Mouse (Mus musculus) olfactory bulb, adult 2 months (tissue): Measurements from ENCODE around the gene Ptpdc1. TPM values are rescaled to one million over a fixed set of nuclear protein-coding genes. Genes with fewer than 3 reads are reported as not detected.

Experiments
- H3K27ac ChIP-seq: fragments of 200-500 bp; 2 replicates; pipeline ENCODE4 v1.5.1; 2012; ENCODE audit warnings: low read depth, low read length; ENCODE audit not compliant: insufficient read depth
- H3K4me1 ChIP-seq: fragments of 200-500 bp; 2 replicates; pipeline ENCODE4 v1.6.1; 2012; ENCODE audit warnings: low read length; ENCODE audit not compliant: control insufficient read depth, insufficient read depth
- H3K4me3 ChIP-seq: fragments of 200-500 bp; 2 replicates; pipeline ENCODE4 v1.5.1; 2012; ENCODE audit warnings: mild to moderate bottlenecking, low read depth, low read length, moderate library complexity; ENCODE audit not compliant: insufficient read depth
- CTCF ChIP-seq: fragments of 200-500 bp; IDR thresholded peaks from 2 replicates; pipeline ENCODE4 v1.5.1; 2012; ENCODE audit warnings: low read depth, mild to moderate bottlenecking, low read length, moderate library complexity; ENCODE audit not compliant: insufficient read depth
- POLR2A ChIP-seq: fragments of 200-500 bp; IDR thresholded peaks from 2 replicates; pipeline ENCODE4 v1.6.1; 2012; ENCODE audit warnings: mild to moderate bottlenecking, low read depth, low read length, moderate library complexity; ENCODE audit not compliant: insufficient read depth
- WGBS: fragments of 180-500 bp; shearing (Covaris S2); methylation state at CpG from one replicate; pipeline ENCODE4 v1.1.7; 2018; 5-methylcytosine and 5-hydroxymethylcytosine counted together
- polyA plus RNA-seq: library from polyadenylated mRNA; stranded (reverse); fragments of >200 nt; gene quantifications from 2 replicates; pipeline ENCODE4 v1.2.4, GENCODE M21; 2012; ENCODE audit warnings: low replicate concordance; ENCODE audit not compliant: missing spikeins, insufficient read depth, insufficient read length

Gene Ptpdc1
- not detected in 2 replicates for polyA plus RNA-seq

DNA sequence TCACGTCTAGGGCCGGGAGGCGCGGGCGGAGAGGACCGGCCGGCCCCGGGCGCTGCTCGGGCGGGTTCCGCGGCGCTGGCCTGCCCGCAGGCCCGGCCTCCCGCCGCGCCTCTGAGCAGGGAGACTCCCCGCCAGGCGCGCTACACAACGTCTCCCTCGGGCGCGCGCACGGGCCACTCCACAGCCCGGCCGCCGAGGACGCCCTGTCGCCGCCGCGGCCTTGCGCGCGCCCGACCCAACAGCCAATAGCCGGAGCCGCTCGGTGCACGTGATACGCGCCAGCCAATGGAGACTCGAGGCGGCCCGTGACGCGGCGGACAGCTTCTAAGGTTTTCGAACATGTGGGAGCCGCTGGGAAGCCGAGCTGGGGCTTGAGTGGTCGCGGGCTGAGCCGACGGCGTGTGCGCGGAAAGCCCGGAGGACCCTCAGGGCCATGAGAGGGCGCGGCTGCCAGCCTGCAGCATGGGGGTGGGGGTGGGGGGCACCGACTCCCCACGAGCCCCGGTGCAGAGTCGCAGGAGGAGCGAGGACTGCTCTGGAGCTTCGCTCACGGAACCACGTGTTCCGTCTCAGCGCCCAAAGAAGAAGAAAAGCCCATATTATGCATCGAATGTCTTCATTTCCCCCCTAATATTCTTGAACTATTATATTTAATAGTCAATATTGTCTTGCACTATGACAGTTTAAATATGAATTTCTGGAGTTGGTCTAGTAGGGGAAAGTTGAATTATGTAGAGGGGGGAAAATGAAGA lies at the start of gene Ptpdc1:
TSS of gene Ptpdc1 (minus strand) at position 232 of the 752 bp plus-strand sequence.
- under 1% methylated on average over 76 of the region's 76 CpGs for WGBS
- H3K27ac ChIP-seq, result peak within 1 kb of the TSS; percentile 92
- peak within 1 kb of the TSS; percentile 79 for H3K4me3 ChIP-seq
- H3K4me1 ChIP-seq, result no peaks in the 10 kb centered on the region
- TF ChIP-seq CTCF (no peak), POLR2A (peak; percentile 74)

DNA sequence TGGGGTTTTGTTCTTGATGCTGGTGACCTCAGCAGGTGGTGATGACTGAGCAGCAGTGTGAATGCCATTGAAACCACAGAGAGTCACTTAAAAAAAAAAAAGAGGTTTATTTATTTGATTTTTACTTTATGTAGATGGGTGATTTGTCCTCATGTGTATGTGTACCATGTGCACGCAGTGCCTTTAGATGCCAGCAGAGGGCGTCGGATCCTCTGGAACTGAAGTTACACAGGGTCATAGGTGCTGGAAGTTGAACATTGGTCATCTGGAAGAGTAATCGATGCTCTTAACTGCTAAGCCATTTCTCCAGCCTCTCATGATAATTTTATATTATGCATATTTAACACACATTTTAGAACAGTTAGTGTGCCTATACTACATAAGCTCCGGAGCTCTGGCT lies 49.1 kb upstream of the Ptpdc1 start:
- no peak overlapping the region for H3K27ac ChIP-seq
- no peak overlapping the region for H3K4me3 ChIP-seq
- 85% methylated on average over 5 of the region's 5 CpGs for WGBS
- H3K4me1 ChIP-seq, result no peaks in the 10 kb centered on the region
- no peak for TF ChIP-seq CTCF
- TF ChIP-seq POLR2A, result no peak

DNA sequence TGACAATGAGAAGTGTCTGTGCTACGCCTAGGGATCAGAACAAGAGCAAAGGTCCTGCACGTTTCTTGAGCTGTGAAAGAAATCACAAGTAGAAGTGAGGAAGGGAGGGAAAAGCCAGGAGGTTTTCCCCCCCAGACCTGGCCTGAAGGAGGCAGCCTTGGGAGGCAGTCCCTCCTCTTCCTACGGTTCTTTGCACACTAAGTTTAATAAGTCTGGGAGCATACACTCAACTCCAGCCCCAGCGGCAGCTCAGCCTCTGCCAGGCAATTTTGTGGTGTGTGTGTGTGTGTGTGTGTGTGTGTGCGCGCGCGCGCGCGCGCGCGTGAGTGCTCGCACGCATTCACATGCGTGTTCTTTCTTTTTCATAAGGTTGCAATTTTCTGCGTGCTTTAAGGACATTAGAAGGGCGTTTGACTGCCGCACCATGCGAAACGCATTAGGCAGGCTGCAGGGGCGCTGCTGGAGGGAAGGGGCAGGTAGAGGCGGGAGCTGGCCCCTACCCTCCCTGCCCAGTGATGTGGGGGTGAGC lies 46.9 kb upstream of the Ptpdc1 start:
- Histone ChIP-seq H3K4me3 (no peak overlapping the region), H3K27ac (no peak overlapping the region), H3K4me1 (peaks cover 9% of the 10 kb centered on the region)
- TF ChIP-seq POLR2A (no peak), CTCF (no peak)
- WGBS, result 2% methylated on average over 24 of the region's 24 CpGs

GRCm38 (mm10) chr13:48668976-48669534 lies 43.6 kb upstream of the Ptpdc1 start:
- WGBS, result 2% methylated on average over 34 of the region's 34 CpGs
- no peak overlapping the region for H3K4me3 ChIP-seq
- no peak overlapping the region for H3K27ac ChIP-seq
- H3K4me1 ChIP-seq, result peaks cover 21% of the 10 kb centered on the region
- TF ChIP-seq CTCF, result no peak
- no peak for TF ChIP-seq POLR2A

- Histone ChIP-seq H3K4me3 (no peak overlapping the region), H3K27ac (no peak overlapping the region), H3K4me1 (peaks cover 22% of the 10 kb centered on the region)
- TF ChIP-seq CTCF, result no peak
- TF ChIP-seq POLR2A, result no peak
- 5% methylated on average over 33 of the region's 33 CpGs for WGBS
These were observed 42.9 kb upstream of the Ptpdc1 start for GRCm38 (mm10) chr13:48668091-48668975.

GRCm38 (mm10) chr13:48667461-48667860 lies 42.0 kb upstream of the Ptpdc1 start:
- TF ChIP-seq POLR2A (no peak), CTCF (no peak)
- WGBS, result 28% methylated on average over 4 of the region's 4 CpGs
- Histone ChIP-seq H3K4me1 (peaks cover 26% of the 10 kb centered on the region), H3K27ac (no peak overlapping the region), H3K4me3 (no peak overlapping the region)

GRCm38 (mm10) chr13:48665656-48666597 lies 40.5 kb upstream of the Ptpdc1 start:
- 2% methylated on average over 58 of the region's 58 CpGs for WGBS
- H3K4me3 ChIP-seq, result no peak overlapping the region
- no peak for TF ChIP-seq POLR2A
- no peak for TF ChIP-seq CTCF
- H3K4me1 ChIP-seq, result peaks cover 26% of the 10 kb centered on the region
- no peak overlapping the region for H3K27ac ChIP-seq
